Mouse (Mus musculus): ENCODE results near the gene Bola3. TPM values are rescaled to one million over a fixed set of nuclear protein-coding genes. Genes with fewer than 3 reads are reported as not detected.
A peak's percentile ranks its signal among the peaks of the same experiment; 100 is the strongest.

Bola3 gene
- polyA plus RNA-seq, 1 experiment from 2014 or later, result 145 TPM

GRCm38 (mm10) chr6:83399790-83400189, 50.8 kb downstream of the Bola3 start:
- Histone ChIP-seq H3K27me3 (ENCODE audit: control insufficient read depth, insufficient read depth, low read length) (no peaks in the 10 kb centered on the region), H3K9me3 (replicated peaks; ENCODE audit: control insufficient read depth, low read length) (no peaks in the 10 kb centered on the region), H3K27ac (ENCODE audit: low read length) (peak overlapping the region; percentile 77), H3K36me3 (ENCODE audit: control insufficient read depth, insufficient read depth, low read length) (peaks cover 52% of the 10 kb centered on the region), H3K4me2 (ENCODE audit: low read depth, low read length) (no peak overlapping the region), H3K9ac (ENCODE audit: low read length) (no peak overlapping the region), H3K4me1 (ENCODE audit: control insufficient read depth, insufficient read depth, low read length) (no peaks in the 10 kb centered on the region), H3K4me3 (replicated peaks; ENCODE audit: low read length) (no peak overlapping the region)
- WGBS, result 59% methylated on average over 3 of the region's 3 CpGs
- peak; percentile 36; the same call in 1 of the 2 replicates for ATAC-seq (ENCODE audit: insufficient read depth, low FRiP score)

- Histone ChIP-seq H3K27ac (ENCODE audit: low read length) (no peak overlapping the region), H3K4me2 (ENCODE audit: low read depth, low read length) (no peak overlapping the region), H3K36me3 (ENCODE audit: control insufficient read depth, insufficient read depth, low read length) (peaks cover 34% of the 10 kb centered on the region), H3K9me3 (replicated peaks; ENCODE audit: control insufficient read depth, low read length) (no peaks in the 10 kb centered on the region), H3K27me3 (ENCODE audit: control insufficient read depth, insufficient read depth, low read length) (no peaks in the 10 kb centered on the region), H3K4me3 (replicated peaks; ENCODE audit: low read length) (no peak overlapping the region), H3K4me1 (ENCODE audit: control insufficient read depth, insufficient read depth, low read length) (no peaks in the 10 kb centered on the region), H3K9ac (ENCODE audit: low read length) (no peak overlapping the region)
- 93% methylated on average over 8 of the region's 8 CpGs for WGBS
- no peak for ATAC-seq (ENCODE audit: insufficient read depth, low FRiP score)
These were observed 54.5 kb downstream of the Bola3 start for GRCm38 (mm10) chr6:83403481-83403880.

GRCm38 (mm10) chr6:83404571-83404970, 55.6 kb downstream of the Bola3 start:
- Histone ChIP-seq H3K4me1 (ENCODE audit: control insufficient read depth, insufficient read depth, low read length) (peaks cover 2% of the 10 kb centered on the region), H3K9ac (ENCODE audit: low read length) (no peak overlapping the region), H3K9me3 (replicated peaks; ENCODE audit: control insufficient read depth, low read length) (no peaks in the 10 kb centered on the region), H3K4me2 (ENCODE audit: low read depth, low read length) (no peak overlapping the region), H3K4me3 (replicated peaks; ENCODE audit: low read length) (no peak overlapping the region), H3K27me3 (ENCODE audit: control insufficient read depth, insufficient read depth, low read length) (no peaks in the 10 kb centered on the region), H3K36me3 (ENCODE audit: control insufficient read depth, insufficient read depth, low read length) (peaks cover 30% of the 10 kb centered on the region), H3K27ac (ENCODE audit: low read length) (no peak overlapping the region)
- 95% methylated on average over 13 of the region's 13 CpGs for WGBS
- ATAC-seq (ENCODE audit: insufficient read depth, low FRiP score), result no peak

GRCm38 (mm10) chr6:83405511-83406064, 56.6 kb downstream of the Bola3 start:
- Histone ChIP-seq H3K4me2 (ENCODE audit: low read depth, low read length) (no peak overlapping the region), H3K4me1 (ENCODE audit: control insufficient read depth, insufficient read depth, low read length) (peaks cover 11% of the 10 kb centered on the region), H3K9ac (ENCODE audit: low read length) (no peak overlapping the region), H3K9me3 (replicated peaks; ENCODE audit: control insufficient read depth, low read length) (no peaks in the 10 kb centered on the region), H3K27ac (ENCODE audit: low read length) (peak overlapping the region; percentile 36; the same call in 1 of the 2 replicates), H3K4me3 (replicated peaks; ENCODE audit: low read length) (no peak overlapping the region), H3K27me3 (ENCODE audit: control insufficient read depth, insufficient read depth, low read length) (no peaks in the 10 kb centered on the region), H3K36me3 (ENCODE audit: control insufficient read depth, insufficient read depth, low read length) (peaks cover 28% of the 10 kb centered on the region)
- 77% methylated on average over 7 of the region's 7 CpGs for WGBS
- ATAC-seq (ENCODE audit: insufficient read depth, low FRiP score), result 0 out of 2 replicates have a peak, but pooled peaks have one; percentile 28

- no peaks in the 10 kb centered on the region for H3K9me3 ChIP-seq (replicated peaks; ENCODE audit: control insufficient read depth, low read length)
- WGBS, result 58% methylated on average over 9 of the region's 9 CpGs
- peaks cover 8% of the 10 kb centered on the region; the same call in 1 of the 2 replicates for H3K36me3 ChIP-seq (ENCODE audit: control insufficient read depth, insufficient read depth, low read length)
- no peak overlapping the region for H3K4me2 ChIP-seq (ENCODE audit: low read depth, low read length)
- ATAC-seq (ENCODE audit: insufficient read depth, low FRiP score), result no peak
- 0 out of 2 replicates have a peak overlapping the region, but pooled peaks have one; percentile 12 for H3K9ac ChIP-seq (ENCODE audit: low read length)
- H3K27me3 ChIP-seq (ENCODE audit: control insufficient read depth, insufficient read depth, low read length), result no peaks in the 10 kb centered on the region
- H3K4me1 ChIP-seq (ENCODE audit: control insufficient read depth, insufficient read depth, low read length), result peaks cover 33% of the 10 kb centered on the region
- H3K4me3 ChIP-seq (replicated peaks; ENCODE audit: low read length), result no peak overlapping the region
- H3K27ac ChIP-seq (ENCODE audit: low read length), result peak overlapping the region; percentile 76
These were observed 59.6 kb downstream of the Bola3 start for GRCm38 (mm10) chr6:83408510-83408909.

Small RNA genes lying within 50 kb of the gene (microRNA-seq; reads per million reads assigned to microRNA genes)
- gene Mir6374, result not detected

Other genes with a start within 250 kb of the Bola3 start
- 1.2 and 1.5 TPM in 2 replicates for gene Ccdc142, start 247.5 kb upstream of the Bola3 start, polyA plus RNA-seq (2015; fragmentation: Nextera tagmentation; extraction: Ambion mirVana)
- gene Gm42688, start 247.5 kb upstream of the Bola3 start, polyA plus RNA-seq (2015; fragmentation: Nextera tagmentation; extraction: Ambion mirVana), result 1.8 TPM in 2 replicates
- gene Mrpl53, start 240.1 kb upstream of the Bola3 start, polyA plus RNA-seq (2015; fragmentation: Nextera tagmentation; extraction: Ambion mirVana), result 115 and 123 TPM in 2 replicates
- gene Mogs, start 233.7 kb upstream of the Bola3 start, polyA plus RNA-seq (2015; fragmentation: Nextera tagmentation; extraction: Ambion mirVana), result 8.3 TPM in 2 replicates
- gene Wbp1, start 227.6 kb upstream of the Bola3 start, polyA plus RNA-seq (2015; fragmentation: Nextera tagmentation; extraction: Ambion mirVana), result 87.9 and 93.8 TPM in 2 replicates
- 7.9 and 8.4 TPM in 2 replicates for gene Ino80b, start 223.7 kb upstream of the Bola3 start, polyA plus RNA-seq (2015; fragmentation: Nextera tagmentation; extraction: Ambion mirVana)
- gene Rtkn, start 213.7 kb upstream of the Bola3 start, polyA plus RNA-seq (2015; fragmentation: Nextera tagmentation; extraction: Ambion mirVana), result 39.7 and 42.8 TPM in 2 replicates
- gene Wdr54, start 192.8 kb upstream of the Bola3 start, polyA plus RNA-seq (2015; fragmentation: Nextera tagmentation; extraction: Ambion mirVana), result 4.1 and 5.0 TPM in 2 replicates
- 2.1 and 2.2 TPM in 2 replicates for gene 1700003E16Rik, start 192.7 kb upstream of the Bola3 start, polyA plus RNA-seq (2015; fragmentation: Nextera tagmentation; extraction: Ambion mirVana)
- 73.7 and 74.1 TPM in 2 replicates for gene Dctn1, start 183.2 kb upstream of the Bola3 start, polyA plus RNA-seq (2015; fragmentation: Nextera tagmentation; extraction: Ambion mirVana)
- gene Slc4a5, start 129.3 kb upstream of the Bola3 start, polyA plus RNA-seq (2015; fragmentation: Nextera tagmentation; extraction: Ambion mirVana), result 0.30 and 0.60 TPM in 2 replicates
- gene Mthfd2, start 23.2 kb upstream of the Bola3 start, polyA plus RNA-seq (2015; fragmentation: Nextera tagmentation; extraction: Ambion mirVana), result 29.6 and 35.2 TPM in 2 replicates
- gene Mob1a, start 23.1 kb upstream of the Bola3 start, polyA plus RNA-seq (2015; fragmentation: Nextera tagmentation; extraction: Ambion mirVana), result 67.6 and 67.9 TPM in 2 replicates
- 34.5 and 44.2 TPM in 2 replicates for gene Tet3, start 109.9 kb downstream of the Bola3 start, polyA plus RNA-seq (2015; fragmentation: Nextera tagmentation; extraction: Ambion mirVana)
- 69.5 and 79.1 TPM in 2 replicates for gene Dguok, start 157.8 kb downstream of the Bola3 start, polyA plus RNA-seq (2015; fragmentation: Nextera tagmentation; extraction: Ambion mirVana)
- gene Actg2, start 187.1 kb downstream of the Bola3 start, polyA plus RNA-seq (2015; fragmentation: Nextera tagmentation; extraction: Ambion mirVana), result 1,788 and 2,212 TPM in 2 replicates
- gene Stambp, start 223.6 kb downstream of the Bola3 start, polyA plus RNA-seq (2015; fragmentation: Nextera tagmentation; extraction: Ambion mirVana), result 28.0 and 32.5 TPM in 2 replicates

Measured in stomach, embryonic 16.5 days (tissue).